ENCODE assay signal across 7 mouse cellular contexts in the genomic region with DNA sequence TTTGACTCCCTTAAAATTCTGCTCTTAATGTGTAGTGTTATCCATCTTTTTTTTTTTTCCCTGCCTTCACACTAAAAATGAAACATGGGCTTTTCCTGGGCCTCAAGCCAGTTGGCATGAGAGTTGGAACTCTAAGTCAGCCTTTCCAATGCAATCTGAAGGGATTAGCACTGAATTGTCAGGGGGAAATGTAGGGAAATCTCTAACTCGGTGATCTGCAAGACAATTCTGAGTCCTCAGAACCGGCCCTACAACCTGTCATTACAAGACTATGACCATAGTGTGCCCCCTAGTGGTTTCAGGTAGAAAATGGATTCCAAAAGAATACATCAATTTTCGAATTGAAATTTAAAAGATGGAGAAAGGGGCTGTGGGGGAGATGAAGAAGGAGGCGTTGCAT.
DNase-seq lines count a peak whose midpoint lies in the region; ATAC-seq and TF ChIP-seq lines count a peak whose summit lies in the region.

No protein-coding gene starts in this region.

- no peak overlapping the region for H3ac ChIP-seq in myocyte (ENCODE audit: control insufficient read depth, insufficient read length)

- H3K27me3 ChIP-seq in kidney, embryonic 16.5 days (ENCODE audit: insufficient read depth, low read length): no peaks in the 10 kb centered on the region
- H3K27me3 ChIP-seq in Patski (peaks cover 15% of the 10 kb centered on the region), myocyte (ENCODE audit: control insufficient read depth, insufficient read depth, insufficient read length) (no peaks in the 10 kb centered on the region)
- H3K27me3 ChIP-seq in forebrain, embryonic 15.5 days: no peaks in the 10 kb centered on the region
- no peaks in the 10 kb centered on the region for H3K27me3 ChIP-seq in intestine, embryonic 16.5 days (replicated peaks; ENCODE audit: control insufficient read depth, insufficient read depth, low read length)

- 35% methylated on average over 4 of the region's 4 CpGs for WGBS in kidney, embryonic 16.5 days
- 26% methylated on average over 4 of the region's 4 CpGs for WGBS in forebrain, embryonic 15.5 days
- WGBS in intestine, embryonic 16.5 days: 23% methylated on average over 4 of the region's 4 CpGs

- POLR2A ChIA-PET in Patski (lab: Charles Lee): interaction anchor here (0.6 to 0.7 kb wide), 2 partner anchors 1418 to 1618 kb away, joined by 3 to 5 read pairs; no protein-coding TSS in a partner anchor

- H3K4me1 ChIP-seq in kidney, embryonic 16.5 days (ENCODE audit: insufficient read depth, low read length): no peaks in the 10 kb centered on the region
- 0 out of 2 replicates have a peak, but pooled peaks cover 4% of the 10 kb centered on the region for H3K4me1 ChIP-seq in forebrain, embryonic 15.5 days
- H3K4me1 ChIP-seq in intestine, embryonic 16.5 days (ENCODE audit: control insufficient read depth, insufficient read depth, low read length): no peaks in the 10 kb centered on the region

- 0 out of 2 replicates have a peak overlapping the region, but pooled peaks have one; percentile 8 for H3K4me2 ChIP-seq in kidney, embryonic 16.5 days (replicated peaks; ENCODE audit: low read depth, low read length)
- H3K4me2 ChIP-seq in forebrain, embryonic 15.5 days (replicated peaks): no peak overlapping the region
- peak overlapping the region; percentile 24 for H3K4me2 ChIP-seq in myocyte (ENCODE audit: low read depth)
- H3K4me2 ChIP-seq in intestine, embryonic 16.5 days (ENCODE audit: low read depth, low read length): no peak overlapping the region

- CTCF ChIA-PET in Patski (lab: Charles Lee): no interaction called here

- DNase-seq in kidney, adult 11 months: no peak
- peak; percentile 62 for DNase-seq in ES-CJ7 (ENCODE audit: low read depth, low spot score)
- DNase-seq in Patski (ENCODE audit: low read depth, low spot score): no peak

- H3K4me3 ChIP-seq in kidney, embryonic 16.5 days (ENCODE audit: low read length): no peak overlapping the region
- no peak overlapping the region for H3K4me3 ChIP-seq in forebrain, embryonic 15.5 days
- no peak overlapping the region for H3K4me3 ChIP-seq in myocyte
- no peak overlapping the region for H3K4me3 ChIP-seq in intestine, embryonic 16.5 days (ENCODE audit: low read length)

- no peaks in the 10 kb centered on the region for H3K36me3 ChIP-seq in kidney, embryonic 16.5 days (ENCODE audit: insufficient read depth, low read length)
- H3K36me3 ChIP-seq in forebrain, embryonic 15.5 days: no peaks in the 10 kb centered on the region
- H3K36me3 ChIP-seq in myocyte (ENCODE audit: control insufficient read depth, insufficient read depth): no peaks in the 10 kb centered on the region
- H3K36me3 ChIP-seq in intestine, embryonic 16.5 days (ENCODE audit: control insufficient read depth, insufficient read depth, low read length): no peaks in the 10 kb centered on the region

- in situ Hi-C loops in Patski (cut with MboI; ENCODE audit: low pct_unique_long_range_greater_than_20kb): loop anchor here (25.0 kb wide), 1 partner anchor 1275 kb away; the partner anchor contains the start of gene Zfp804a

- H3K9ac ChIP-seq in kidney, embryonic 16.5 days (replicated peaks; ENCODE audit: low read length): no peak overlapping the region
- no peak overlapping the region for H3K9ac ChIP-seq in forebrain, embryonic 15.5 days (replicated peaks)
- H3K9ac ChIP-seq in intestine, embryonic 16.5 days (ENCODE audit: low read depth, low read length): no peak overlapping the region

- no peaks in the 10 kb centered on the region for H3K79me2 ChIP-seq in myocyte (ENCODE audit: control insufficient read depth, insufficient read depth)

- no peak for TF ChIP-seq POLR2A in myocyte (IDR thresholded peaks at IDR 0.05; ENCODE audit: insufficient read length, low read depth)

- TF ChIP-seq CTCF in Patski (IDR thresholded peaks at IDR 0.05): peak; percentile 52

- no peak overlapping the region for H3K27ac ChIP-seq in kidney, embryonic 16.5 days (ENCODE audit: low read length)
- H3K27ac ChIP-seq in forebrain, embryonic 15.5 days (replicated peaks): no peak overlapping the region
- no peak overlapping the region for H3K27ac ChIP-seq in intestine, embryonic 16.5 days (ENCODE audit: low read length)

- no peaks in the 10 kb centered on the region for H3K9me3 ChIP-seq in kidney, embryonic 16.5 days (ENCODE audit: low read length)
- no peaks in the 10 kb centered on the region for H3K9me3 ChIP-seq in forebrain, embryonic 15.5 days
- H3K9me3 ChIP-seq in intestine, embryonic 16.5 days (ENCODE audit: control insufficient read depth, low read length): no peaks in the 10 kb centered on the region

- ATAC-seq in kidney, embryonic 16.5 days (ENCODE audit: low FRiP score, low TSS enrichment): no peak; the same call in 1 of the 2 replicates
- no peak for ATAC-seq in Patski
- ATAC-seq in forebrain, embryonic 15.5 days (replicated peaks): peak; percentile 57
- ATAC-seq in intestine, embryonic 16.5 days: no peak

TF ChIP-seq in myocyte, 11 proteins besides CTCF, POLR2A, EP300 and RAD21:
- TF ChIP-seq MYOD1 (IDR thresholded peaks at IDR 0.05; ENCODE audit: control insufficient read depth in 1 of 3, insufficient read length in 2 of 3, low read depth in 2 of 3) (no peak), TCF3 (IDR thresholded peaks at IDR 0.05; ENCODE audit: insufficient read length, low read depth) (no peak), TCF12 (IDR thresholded peaks at IDR 0.05; ENCODE audit: insufficient read depth, poor library complexity, severe bottlenecking) (no peak), REST (IDR thresholded peaks at IDR 0.05; ENCODE audit: insufficient read depth, insufficient read length) (no peak), MYOG (IDR thresholded peaks at IDR 0.05; ENCODE audit: control insufficient read depth in 1 of 3, insufficient read depth in 1 of 3, insufficient read length in 2 of 3, low read depth in 2 of 3) (no peak), CEBPB (IDR thresholded peaks at IDR 0.05; ENCODE audit: insufficient read depth, poor library complexity, severe bottlenecking) (no peak), E2F4 (IDR thresholded peaks at IDR 0.05; ENCODE audit: insufficient read depth) (no peak), SRF (IDR thresholded peaks at IDR 0.05; ENCODE audit: control insufficient read depth, insufficient read length, low read depth) (no peak), USF1 (IDR thresholded peaks at IDR 0.05; ENCODE audit: low read depth) (no peak), MAX (IDR thresholded peaks at IDR 0.05; ENCODE audit: low read depth) (no peak), POLR2AphosphoS2 (IDR thresholded peaks at IDR 0.05; ENCODE audit: insufficient read length, low read depth) (no peak)

Comparison
In these comparisons a context has a peak if more than half of its experiments do, and no peak if none do; other contexts are left out.
1. H3K4me2 ChIP-seq: peak in kidney, embryonic 16.5 days (single experiment) and myocyte (single experiment); none in forebrain, embryonic 15.5 days (single experiment) and intestine, embryonic 16.5 days (single experiment).